Mouse (Mus musculus) retina, embryonic 14.5 days (tissue): ENCODE data around the gene Sec22b.
A peak's percentile ranks its signal among the peaks of the same experiment; 100 is the strongest.

Source experiments
- DNase-seq: peaks from one replicate; pipeline ENCODE4 v3.0.0-alpha.2; 2015; ENCODE audit warnings: low spot score

The Sec22b gene

DNA sequence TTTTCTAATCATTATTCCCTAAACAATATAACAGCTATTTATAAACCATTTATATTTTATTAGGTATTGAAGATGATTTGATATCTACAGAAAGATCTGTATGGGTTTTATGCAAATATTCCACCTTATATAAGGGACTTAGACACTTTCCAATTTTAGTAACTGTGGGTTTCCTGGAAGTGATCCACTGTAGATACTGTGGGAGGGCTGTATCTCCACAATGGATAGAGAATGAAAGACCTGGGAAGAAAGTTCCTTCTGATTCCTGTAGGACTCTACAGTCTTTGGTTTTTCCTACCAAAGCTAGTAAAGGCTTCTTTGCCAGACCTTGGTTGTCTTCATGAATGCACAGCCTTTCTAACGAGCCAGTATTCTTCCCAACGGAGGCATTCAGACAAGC lies 8.7 kb downstream of the Sec22b start:
- DNase-seq = no peak

- DNase-seq = peak; percentile 32
Observed at GRCm38 (mm10) chr3:97911093-97911492, 10.1 kb downstream of the Sec22b start.

DNA sequence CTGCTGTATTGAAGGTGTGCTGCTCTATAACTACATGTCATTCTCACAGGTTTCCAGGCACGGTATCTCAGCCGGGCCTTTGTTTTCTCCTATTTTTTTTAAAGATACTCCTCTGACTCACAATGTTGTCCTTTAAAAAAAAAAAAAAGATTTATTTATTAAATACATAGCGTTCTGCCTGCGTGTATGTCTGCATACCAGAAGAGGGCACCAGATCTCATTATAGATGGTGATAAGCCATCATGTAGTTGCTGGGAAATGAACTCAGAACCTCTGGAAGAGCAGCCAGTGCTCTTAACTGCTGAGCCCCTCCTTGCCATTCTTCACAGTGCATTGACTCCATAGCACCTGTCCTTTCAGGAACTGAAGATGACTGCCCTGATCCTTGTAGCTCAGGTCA lies 14.1 kb downstream of the Sec22b start:
- DNase-seq = peak; percentile 42

DNA sequence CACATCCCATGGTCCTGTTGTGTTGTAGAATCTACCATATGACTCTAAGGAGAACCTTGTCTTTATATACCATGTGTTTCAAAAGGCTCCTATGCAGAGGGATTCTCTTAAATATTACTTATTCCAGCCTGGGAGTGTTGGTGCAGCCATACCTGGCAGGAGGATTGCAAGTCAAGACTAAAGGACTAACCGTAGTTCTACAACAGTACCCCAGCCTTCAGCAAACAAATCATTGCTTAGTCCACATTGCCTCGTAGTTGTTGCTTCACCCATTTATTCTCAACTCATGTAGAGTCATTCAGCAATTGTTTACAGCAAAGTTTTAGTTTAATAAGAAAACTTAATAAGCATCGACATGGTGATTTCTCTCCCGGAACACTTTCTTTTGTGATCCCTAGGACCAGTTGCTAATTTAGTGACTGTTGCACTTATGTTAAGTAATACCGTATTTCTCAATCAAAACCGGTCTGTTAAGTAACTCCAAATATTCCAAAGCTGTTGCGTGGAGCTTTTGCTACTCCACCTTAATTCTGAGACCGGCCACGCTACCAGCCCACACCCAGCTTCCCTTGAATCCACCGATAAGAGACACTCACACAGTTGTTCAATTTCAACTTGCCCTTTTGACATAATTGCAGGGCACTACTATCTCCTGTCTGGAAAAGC lies 18.0 kb downstream of the Sec22b start:
- no peak for DNase-seq

DNA sequence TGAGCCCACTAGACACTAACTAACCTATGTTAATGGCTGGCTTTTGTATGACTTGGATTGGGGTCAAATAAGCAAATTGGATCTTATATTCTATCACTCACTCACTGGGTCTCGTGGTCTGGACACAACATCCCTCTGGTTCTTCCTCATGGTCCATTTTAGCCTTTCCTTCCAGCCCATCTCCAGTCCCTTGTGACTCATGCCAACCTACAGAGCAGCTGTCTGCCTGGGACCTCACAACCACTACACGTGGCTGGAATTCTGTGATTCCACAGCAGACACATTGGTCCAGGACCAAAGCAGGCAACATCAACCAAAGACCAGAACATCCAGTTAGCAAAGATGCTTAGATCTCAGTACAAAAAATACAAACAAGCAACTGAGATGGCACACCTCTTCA lies 24.3 kb downstream of the Sec22b start:
- no peak for DNase-seq

- no peak for DNase-seq
Observed at GRCm38 (mm10) chr3:97927322-97927721, 26.3 kb downstream of the Sec22b start.

DNA sequence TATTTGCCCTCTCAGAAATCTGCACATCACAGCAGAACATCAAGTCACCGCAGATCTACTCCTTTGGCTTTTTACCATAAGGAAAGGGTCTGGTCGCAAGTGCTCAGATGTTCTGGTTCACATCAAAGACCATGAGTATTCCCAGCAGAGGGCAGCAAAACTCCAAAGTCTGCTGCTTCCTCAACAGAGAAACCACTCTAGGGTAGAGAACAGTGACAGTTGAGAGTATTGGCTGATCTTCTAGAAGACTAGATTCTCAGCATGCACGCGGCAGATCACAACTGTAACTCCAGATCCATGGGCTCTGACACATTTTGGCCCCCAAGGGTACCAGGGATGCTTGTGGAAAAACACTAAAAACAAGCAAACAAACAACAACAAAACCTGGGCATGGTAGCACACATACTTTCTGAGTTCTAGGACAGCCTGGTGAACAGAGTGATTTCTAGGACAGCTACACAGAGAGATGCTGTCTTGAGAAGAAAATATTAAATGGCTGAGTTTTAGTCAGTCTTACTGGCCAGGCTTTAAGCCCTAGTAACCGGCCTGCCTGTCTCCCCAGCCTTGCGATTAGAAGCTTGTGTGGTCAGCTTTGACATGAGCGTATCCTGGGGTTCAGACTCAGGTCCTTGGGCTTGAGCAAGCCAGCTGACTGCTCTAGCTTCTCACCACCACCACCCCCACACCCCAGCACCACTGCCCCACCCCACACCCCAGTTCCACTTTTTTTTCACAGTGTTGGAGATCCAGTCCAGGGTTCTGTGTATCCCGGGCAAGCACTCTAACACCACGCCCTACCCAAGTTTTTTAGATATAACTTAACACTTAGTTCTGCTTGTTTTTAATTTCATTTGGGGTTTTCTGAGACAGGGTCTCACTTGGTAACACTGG lies 28.2 kb downstream of the Sec22b start:
- peak; percentile 95 for DNase-seq

DNA sequence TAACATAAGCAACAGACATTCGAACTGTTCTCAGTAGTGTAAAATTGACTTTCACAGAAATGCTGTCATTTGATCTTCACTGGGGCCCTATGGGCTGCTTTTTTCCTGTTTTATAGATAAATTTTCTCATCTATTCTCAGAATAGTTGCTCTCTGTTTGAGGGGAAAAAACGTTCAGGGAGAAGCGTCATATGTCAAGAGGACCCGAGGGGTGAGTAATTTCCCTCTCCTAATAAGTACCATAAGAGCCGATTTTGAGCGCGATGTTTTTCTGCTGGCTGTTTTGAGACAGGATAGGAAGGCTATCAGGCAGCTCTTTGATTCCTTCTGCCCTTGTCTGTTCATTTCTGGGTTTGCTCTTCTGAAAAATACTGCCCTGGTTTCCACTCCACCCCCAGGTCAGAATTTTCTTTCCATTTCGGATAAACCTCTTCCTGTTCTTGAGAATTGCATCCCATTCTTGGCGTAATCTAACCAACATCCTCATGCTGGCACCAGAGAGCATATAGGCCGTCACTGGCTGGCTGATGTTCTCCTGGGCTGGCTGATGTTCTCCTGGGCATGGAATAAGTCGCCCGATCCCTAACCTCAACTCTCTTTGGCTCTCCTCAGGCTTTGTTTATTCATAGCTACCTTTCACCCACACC lies 29.3 kb downstream of the Sec22b start:
- DNase-seq = no peak

GRCm38 (mm10) chr3:97930787-97931158 lies 29.8 kb downstream of the Sec22b start:
- no peak for DNase-seq

DNA sequence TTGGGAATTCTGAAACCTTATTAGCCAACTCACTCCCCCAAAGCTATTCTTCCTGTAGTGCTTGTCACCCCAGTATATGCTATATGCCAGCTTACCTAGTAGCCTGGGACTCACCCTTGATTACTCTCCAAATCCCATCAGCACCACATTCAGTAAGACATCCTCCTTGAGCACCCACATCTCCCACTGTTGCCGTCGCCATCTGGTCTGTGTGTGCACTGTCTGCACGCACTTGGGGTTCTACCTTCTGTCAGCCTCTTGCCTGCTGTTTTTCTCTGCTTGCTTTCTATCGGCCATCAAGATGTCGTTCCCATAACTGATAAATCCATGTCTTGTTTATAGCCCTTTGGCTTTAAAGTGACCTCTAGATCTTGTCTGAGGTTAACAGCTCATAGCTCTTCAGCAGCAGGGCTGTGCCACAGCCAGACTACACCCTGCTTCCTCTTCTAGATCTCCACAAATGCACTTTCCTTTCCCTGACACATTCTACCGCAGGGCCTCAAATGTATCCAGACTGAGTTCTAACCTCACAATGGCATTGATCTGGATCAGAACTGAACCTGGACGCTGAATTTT lies 30.4 kb downstream of the Sec22b start:
- no peak for DNase-seq

GRCm38 (mm10) chr3:97932131-97932530 lies 31.1 kb downstream of the Sec22b start:
- no peak for DNase-seq

GRCm38 (mm10) chr3:97932771-97933170 lies 31.8 kb downstream of the Sec22b start:
- DNase-seq = no peak

DNA sequence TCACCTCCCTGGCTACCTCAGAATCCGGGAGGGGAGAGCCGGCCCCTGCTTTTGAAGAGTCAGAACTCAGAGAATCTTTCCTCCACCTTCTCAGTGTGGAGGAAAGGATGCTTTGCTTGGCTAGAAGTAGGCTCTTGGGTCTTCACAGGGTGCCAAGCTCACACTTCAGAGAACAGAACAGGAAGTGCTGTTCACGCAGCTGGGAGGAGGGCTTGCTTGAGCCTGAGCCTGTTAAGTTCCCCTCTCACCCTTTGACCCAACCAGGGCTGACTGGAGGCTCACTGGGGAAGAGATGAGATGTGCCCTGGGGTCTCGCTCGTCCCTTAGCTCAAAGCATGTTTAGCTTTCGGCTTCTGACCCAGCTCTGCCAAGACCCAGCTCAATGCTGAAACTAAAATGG lies 32.3 kb downstream of the Sec22b start:
- DNase-seq = no peak

GRCm38 (mm10) chr3:97933811-97934210 lies 32.8 kb downstream of the Sec22b start:
- DNase-seq = no peak

DNA sequence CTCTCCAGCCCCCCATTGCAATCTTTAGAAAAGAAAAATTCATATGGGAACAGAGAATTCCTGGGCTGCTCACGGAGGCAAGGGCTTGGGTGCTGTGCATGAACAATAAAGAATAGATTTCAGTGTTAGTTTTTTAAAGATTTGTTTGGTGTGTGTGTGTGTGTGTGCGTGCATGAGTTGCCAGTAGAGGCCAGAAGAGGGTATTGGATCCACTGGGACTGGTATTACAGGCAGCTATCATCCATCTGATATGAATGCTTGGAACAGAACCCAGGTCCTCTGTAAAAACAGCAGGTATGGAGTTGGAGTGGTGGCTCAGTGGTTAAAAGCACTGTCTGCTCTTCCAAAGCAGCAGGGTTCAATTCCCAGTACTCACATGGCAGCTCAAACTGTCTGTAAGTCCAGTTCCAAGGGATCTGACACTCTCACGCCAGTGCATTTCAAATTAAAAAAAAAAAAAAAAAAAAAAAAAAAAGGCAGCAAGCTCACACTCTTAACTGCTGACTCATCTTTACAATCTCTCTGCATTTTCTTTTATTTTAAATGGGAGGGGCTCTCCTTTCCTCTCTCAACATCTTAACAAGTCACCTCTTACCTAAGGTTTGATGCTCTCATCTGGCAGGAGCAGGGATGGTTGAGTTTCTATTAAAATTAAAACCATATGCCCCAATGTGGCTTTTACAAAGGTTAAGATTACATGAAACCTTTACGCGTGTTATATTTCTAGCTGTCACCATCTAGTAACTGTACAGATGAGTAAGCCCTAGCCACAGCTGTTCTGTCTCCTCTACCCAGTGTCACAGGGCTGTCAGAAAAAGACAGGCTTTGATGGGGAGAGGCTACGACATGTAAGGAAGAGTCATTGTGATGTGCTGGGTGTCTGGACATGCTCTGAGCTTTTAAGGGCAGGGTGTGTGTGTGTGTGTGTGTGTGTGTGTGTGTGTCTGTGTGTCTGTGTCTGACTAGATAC lies 33.6 kb downstream of the Sec22b start:
- no peak for DNase-seq

- DNase-seq = peak; percentile 53
Observed at GRCm38 (mm10) chr3:97937068-97937944, 36.3 kb downstream of the Sec22b start.

DNA sequence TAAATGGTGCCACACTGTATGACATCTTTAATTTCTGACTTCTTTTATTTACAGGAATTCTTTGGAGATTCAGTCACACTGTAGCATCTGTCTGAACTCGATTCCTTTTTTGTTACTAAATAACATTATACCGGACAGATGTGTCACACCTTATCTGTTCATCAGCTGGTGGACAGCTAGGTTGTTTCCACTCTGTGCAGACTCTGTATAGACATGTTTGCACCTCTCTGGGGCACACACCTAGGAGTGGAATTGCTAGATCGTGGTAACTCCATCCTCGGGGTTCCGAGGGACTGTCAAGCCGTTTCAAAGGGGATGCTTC lies 36.9 kb downstream of the Sec22b start:
- DNase-seq = no peak

- DNase-seq = peak; percentile 75
Observed at GRCm38 (mm10) chr3:97938814-97939526, 38.0 kb downstream of the Sec22b start.

GRCm38 (mm10) chr3:97939626-97940510 lies 38.9 kb downstream of the Sec22b start:
- DNase-seq = peak; percentile 29
